Mouse (Mus musculus): ENCODE measurements around the gene Olfr1270. TPM values are rescaled to one million over a fixed set of nuclear protein-coding genes. Genes with fewer than 3 reads are reported as not detected.

Gene Olfr1270
- not detected for polyA plus RNA-seq (2014; fragmentation: Illumina TruSeq; extraction: RNeasy Lipid Tissue Mini Kit (QIAGEN cat#74804); ENCODE audit: low read depth, low replicate concordance)

DNA sequence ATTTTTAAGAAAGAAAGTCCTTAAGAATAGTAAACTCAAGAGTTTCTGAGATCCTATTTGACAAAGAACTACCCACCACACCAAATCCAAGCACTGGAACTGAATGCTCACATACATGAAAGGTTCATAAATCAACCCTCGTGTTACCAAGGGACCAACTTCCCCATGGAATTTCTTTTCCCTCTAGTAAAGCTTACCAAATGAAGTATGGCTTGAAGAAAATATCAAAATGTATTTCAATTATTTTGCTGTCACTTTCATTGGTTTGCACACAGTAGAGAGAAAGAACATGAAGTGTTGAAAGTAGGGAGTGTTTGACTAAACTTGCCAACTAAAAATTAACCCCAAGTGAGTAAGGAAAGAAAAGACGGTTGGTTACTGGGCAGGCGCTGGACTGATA is at the start of gene Olfr1270:
Olfr1270 (minus strand) TSS at position 101 of the 400 bp plus-strand sequence.

GRCm38 (mm10) chr2:90142196-90142595 is 10.7 kb downstream of the Olfr1270 start, which contains the start of gene Olfr32:
Gene Olfr32 (minus strand): TSS chr2:90142296.

DNA sequence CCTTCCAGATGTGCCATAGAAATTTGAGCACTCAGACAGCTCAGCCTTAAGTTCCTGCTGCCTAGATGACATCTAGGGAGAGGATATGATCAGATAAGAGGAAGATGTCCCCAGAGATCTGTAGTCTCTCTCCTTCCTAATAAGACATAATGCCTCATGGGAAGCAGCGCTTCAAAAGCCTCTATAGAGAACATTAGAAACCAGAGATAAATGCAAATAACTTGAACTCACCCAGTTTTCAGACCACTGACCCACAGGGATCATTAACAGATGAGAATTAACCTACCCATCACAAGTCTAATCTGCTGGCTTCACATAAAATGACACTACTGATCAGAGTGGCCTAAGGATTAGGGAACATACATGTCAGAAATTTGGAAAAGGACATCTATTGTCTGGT is 31.6 kb downstream of the Olfr1270 start, which contains the start of gene Olfr1269:
Olfr1269 (minus strand) TSS at position 101 of the 400 bp plus-strand sequence.

Other genes with a start within 250 kb of the Olfr1270 start
- gene Olfr1258, start 225.8 kb downstream of the Olfr1270 start, polyA plus RNA-seq (2014; fragmentation: Illumina TruSeq; extraction: RNeasy Lipid Tissue Mini Kit (QIAGEN cat#74804); ENCODE audit: low read depth, low replicate concordance) = not detected
- not detected for gene Olfr1259, start 204.4 kb downstream of the Olfr1270 start, polyA plus RNA-seq (2014; fragmentation: Illumina TruSeq; extraction: RNeasy Lipid Tissue Mini Kit (QIAGEN cat#74804); ENCODE audit: low read depth, low replicate concordance)
- gene Olfr1260, start 178.8 kb downstream of the Olfr1270 start, polyA plus RNA-seq (2014; fragmentation: Illumina TruSeq; extraction: RNeasy Lipid Tissue Mini Kit (QIAGEN cat#74804); ENCODE audit: low read depth, low replicate concordance) = not detected
- not detected for gene Olfr1261, start 161.9 kb downstream of the Olfr1270 start, polyA plus RNA-seq (2014; fragmentation: Illumina TruSeq; extraction: RNeasy Lipid Tissue Mini Kit (QIAGEN cat#74804); ENCODE audit: low read depth, low replicate concordance)
- gene Olfr1262, start 152.9 kb downstream of the Olfr1270 start, polyA plus RNA-seq (2014; fragmentation: Illumina TruSeq; extraction: RNeasy Lipid Tissue Mini Kit (QIAGEN cat#74804); ENCODE audit: low read depth, low replicate concordance) = not detected
- not detected for gene Olfr1263, start 141.0 kb downstream of the Olfr1270 start, polyA plus RNA-seq (2014; fragmentation: Illumina TruSeq; extraction: RNeasy Lipid Tissue Mini Kit (QIAGEN cat#74804); ENCODE audit: low read depth, low replicate concordance)
- not detected for gene Olfr1264, start 127.5 kb downstream of the Olfr1270 start, polyA plus RNA-seq (2014; fragmentation: Illumina TruSeq; extraction: RNeasy Lipid Tissue Mini Kit (QIAGEN cat#74804); ENCODE audit: low read depth, low replicate concordance)
- not detected for gene Olfr1265, start 117.8 kb downstream of the Olfr1270 start, polyA plus RNA-seq (2014; fragmentation: Illumina TruSeq; extraction: RNeasy Lipid Tissue Mini Kit (QIAGEN cat#74804); ENCODE audit: low read depth, low replicate concordance)
- gene Olfr140, start 89.5 kb downstream of the Olfr1270 start, polyA plus RNA-seq (2014; fragmentation: Illumina TruSeq; extraction: RNeasy Lipid Tissue Mini Kit (QIAGEN cat#74804); ENCODE audit: low read depth, low replicate concordance) = not detected
- gene Olfr1269, start 31.7 kb downstream of the Olfr1270 start, polyA plus RNA-seq (2014; fragmentation: Illumina TruSeq; extraction: RNeasy Lipid Tissue Mini Kit (QIAGEN cat#74804); ENCODE audit: low read depth, low replicate concordance) = not detected
- not detected for gene Olfr32, start 10.8 kb downstream of the Olfr1270 start, polyA plus RNA-seq (2014; fragmentation: Illumina TruSeq; extraction: RNeasy Lipid Tissue Mini Kit (QIAGEN cat#74804); ENCODE audit: low read depth, low replicate concordance)
- not detected for gene Olfr1506, start 71.4 kb upstream of the Olfr1270 start, polyA plus RNA-seq (2014; fragmentation: Illumina TruSeq; extraction: RNeasy Lipid Tissue Mini Kit (QIAGEN cat#74804); ENCODE audit: low read depth, low replicate concordance)
- gene Olfr142, start 104.5 kb upstream of the Olfr1270 start, polyA plus RNA-seq (2014; fragmentation: Illumina TruSeq; extraction: RNeasy Lipid Tissue Mini Kit (QIAGEN cat#74804); ENCODE audit: low read depth, low replicate concordance) = not detected
- not detected for gene Olfr1271, start 117.9 kb upstream of the Olfr1270 start, polyA plus RNA-seq (2014; fragmentation: Illumina TruSeq; extraction: RNeasy Lipid Tissue Mini Kit (QIAGEN cat#74804); ENCODE audit: low read depth, low replicate concordance)
- not detected for gene Olfr1272, start 139.8 kb upstream of the Olfr1270 start, polyA plus RNA-seq (2014; fragmentation: Illumina TruSeq; extraction: RNeasy Lipid Tissue Mini Kit (QIAGEN cat#74804); ENCODE audit: low read depth, low replicate concordance)
- not detected for gene Gm13769, start 169.1 kb upstream of the Olfr1270 start, polyA plus RNA-seq (2014; fragmentation: Illumina TruSeq; extraction: RNeasy Lipid Tissue Mini Kit (QIAGEN cat#74804); ENCODE audit: low read depth, low replicate concordance)
- gene Olfr1274-ps, start 245.6 kb upstream of the Olfr1270 start, polyA plus RNA-seq (2014; fragmentation: Illumina TruSeq; extraction: RNeasy Lipid Tissue Mini Kit (QIAGEN cat#74804); ENCODE audit: low read depth, low replicate concordance) = not detected

Data from heart, adult 10 weeks (tissue).